Mouse (Mus musculus) left cerebral cortex, adult 6 months (tissue): Measurements from ENCODE around the gene Gstt4. TPM values are rescaled to one million over a fixed set of nuclear protein-coding genes. Genes with fewer than 3 reads are reported as not detected.

ENCODE experiments used
- long read RNA-seq, 2 experiments: library from polyadenylated mRNA; unstranded; transcript quantifications; one replicate each; pipeline ENCODE4 v2.0.0; 2019 to 2020
- polyA plus RNA-seq: library from polyadenylated mRNA; unstranded; fragments of <200 nt; fragmentation: Nextera tagmentation; gene quantifications from 2 replicates; pipeline ENCODE4 v1.2.3, GENCODE M21; 2021

Gstt4 gene
- polyA plus RNA-seq, result not detected in 2 replicates
- long read RNA-seq, experiment 1, result 0 reads
- long read RNA-seq, experiment 2, result 0 reads

DNA sequence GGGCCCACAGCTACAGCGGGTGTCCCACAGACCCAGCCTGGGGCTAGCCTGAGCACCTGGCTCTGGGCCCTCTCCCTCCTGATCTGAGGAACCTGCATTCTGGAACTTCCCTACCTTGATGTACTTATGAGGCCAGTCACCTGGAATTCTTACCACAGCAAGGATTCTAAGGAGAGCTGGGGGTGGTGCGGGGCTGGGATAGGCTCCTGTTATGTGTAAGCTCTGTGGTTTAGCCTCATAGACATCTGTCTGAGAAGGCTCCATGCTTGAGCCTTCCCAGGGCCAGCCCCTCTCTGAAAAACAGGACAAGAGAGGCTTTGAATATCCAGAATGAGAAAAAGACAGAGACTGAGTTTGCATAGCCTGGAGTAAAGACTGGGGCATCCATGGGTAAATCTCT is at the start of gene Gstt4:
TSS of gene Gstt4 (minus strand) at position 101 of the 400 bp plus-strand sequence.

DNA sequence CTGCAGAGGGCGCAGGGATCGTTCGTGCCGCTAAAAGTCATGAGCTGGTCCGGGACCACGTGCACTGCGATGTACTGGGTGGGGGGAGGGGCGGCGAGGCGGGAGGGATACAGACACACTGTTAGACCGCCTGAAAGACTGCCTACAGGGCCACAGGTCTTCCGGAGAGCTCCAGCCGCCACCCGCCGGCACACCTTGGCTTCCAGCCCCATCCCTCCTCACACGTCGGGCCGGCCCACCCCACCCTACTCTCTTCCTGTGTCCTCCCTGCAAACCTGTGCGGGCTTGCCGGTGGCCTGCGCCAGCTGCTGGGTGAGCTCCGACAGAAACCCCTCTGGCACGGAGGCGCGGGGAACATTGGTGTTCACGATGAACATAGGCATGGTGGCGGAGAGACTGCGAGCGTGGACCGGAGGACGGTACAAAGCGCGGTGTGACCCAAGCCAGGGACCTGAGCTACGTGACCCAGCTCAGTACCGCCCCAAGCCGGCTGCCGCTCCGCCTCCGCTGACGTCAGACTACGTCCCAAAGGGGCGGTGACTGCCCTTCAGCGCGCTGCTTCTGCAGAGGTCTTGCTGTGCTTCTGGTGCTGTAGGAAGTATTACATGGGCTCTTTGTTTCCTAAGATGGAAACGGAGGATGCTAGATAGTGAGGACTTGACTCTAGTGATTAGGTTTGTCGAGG is 37.6 kb upstream of the Gstt4 start, which contains the start of gene Mif:
TSS of gene Mif (minus strand) at position 455 of the 685 bp plus-strand sequence.

DNA sequence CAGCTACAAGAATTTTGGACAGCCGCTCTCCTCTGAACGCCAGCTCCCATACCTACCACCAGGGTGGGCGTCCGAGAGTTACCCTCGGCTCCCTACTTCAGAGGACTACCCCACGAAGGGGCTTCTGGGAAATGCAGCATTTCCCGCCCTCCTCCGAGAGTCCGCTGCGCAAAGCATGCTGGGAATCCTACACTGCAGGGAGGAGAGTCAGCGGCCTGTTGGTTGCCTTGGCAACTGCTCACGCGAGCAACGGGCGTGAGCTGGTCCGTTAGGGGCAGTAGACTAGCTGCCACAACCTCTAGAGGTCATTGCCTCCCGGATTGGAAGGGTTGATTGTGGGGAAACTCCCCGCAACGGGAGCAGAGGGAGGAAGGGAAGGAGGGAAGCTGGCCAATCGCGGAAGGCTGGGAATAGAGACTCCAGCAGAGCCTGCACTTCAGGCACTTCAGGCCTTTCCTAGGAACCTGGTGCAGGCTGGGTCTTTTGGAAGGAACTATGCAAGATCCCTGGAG is 15.0 kb upstream of the Gstt4 start, which contains the start of gene Gstt2:
TSS of gene Gstt2 (minus strand) at position 177 of the 512 bp plus-strand sequence.

DNA sequence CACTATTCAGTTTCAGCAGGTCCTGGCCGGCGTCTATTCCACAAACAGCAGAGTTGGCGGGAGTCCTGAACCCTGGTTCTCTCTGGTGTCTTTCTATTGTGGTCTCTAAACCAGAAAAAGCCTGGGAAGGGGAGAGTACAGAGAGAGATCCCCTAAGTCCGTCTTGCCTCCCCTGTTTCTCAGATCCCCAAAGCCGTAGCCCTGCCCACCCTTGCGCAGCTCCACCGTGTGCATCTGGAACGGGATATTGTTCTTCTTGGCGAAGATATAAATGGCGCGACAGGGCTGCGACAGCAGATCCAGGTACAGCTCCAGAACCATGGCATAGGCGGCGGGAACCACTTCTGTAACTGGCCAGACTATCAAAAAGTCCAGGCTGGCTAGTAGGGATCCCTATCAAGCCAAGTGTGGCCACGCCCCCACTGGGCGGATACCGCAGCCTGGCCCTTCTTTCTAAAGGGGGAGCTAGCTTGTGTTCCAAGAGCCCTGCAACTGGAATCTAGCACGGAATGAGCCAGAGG is 24.1 kb downstream of the Gstt4 start, which contains the start of gene Gstt1:
TSS of gene Gstt1 (minus strand) at position 409 of the 521 bp plus-strand sequence.

DNA sequence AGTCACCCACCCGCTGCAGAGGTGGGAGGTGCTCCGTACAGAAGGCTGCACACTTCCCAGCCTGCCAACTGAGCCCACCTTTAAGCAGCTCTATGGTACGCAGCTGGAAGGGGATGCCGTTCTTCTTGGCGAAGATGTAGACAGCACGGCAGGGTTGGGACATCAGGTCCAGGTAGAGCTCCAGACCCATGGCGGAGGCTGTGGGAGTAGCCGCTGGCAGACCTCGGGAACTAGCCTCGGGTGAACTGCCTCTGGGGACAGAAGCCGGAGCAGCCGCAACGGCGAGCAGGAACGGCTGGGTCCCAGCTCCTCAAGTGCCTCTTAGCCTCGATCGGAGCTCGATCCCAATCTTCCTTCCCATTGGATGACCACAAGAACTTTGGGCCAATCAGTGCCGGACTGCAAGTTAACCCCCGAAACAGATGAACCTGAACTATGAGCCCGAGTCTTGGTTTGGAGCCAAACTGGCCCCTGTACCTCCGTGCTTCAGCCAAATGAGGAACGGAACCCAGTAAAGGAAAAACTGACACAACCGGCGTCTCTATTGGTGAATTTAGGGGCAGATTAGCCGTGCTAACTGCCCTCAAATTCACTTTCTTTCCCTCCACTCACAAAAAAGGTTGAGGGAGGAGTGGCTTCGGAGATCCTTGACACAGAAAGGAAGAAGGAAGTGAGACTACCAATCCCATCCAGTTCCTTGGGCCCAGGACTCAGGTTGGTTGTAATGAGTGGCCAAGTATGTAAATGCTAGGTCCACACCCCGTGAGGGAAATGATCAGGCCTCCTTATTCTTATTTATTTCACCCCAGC is 41.4 kb downstream of the Gstt4 start, which contains the start of the genes Gm20441 and Gstt3:
TSS of gene Gm20441 (minus strand) at position 186 of the 810 bp plus-strand sequence.
TSS of gene Gstt3 (minus strand) at position 646 of the 810 bp plus-strand sequence.

DNA sequence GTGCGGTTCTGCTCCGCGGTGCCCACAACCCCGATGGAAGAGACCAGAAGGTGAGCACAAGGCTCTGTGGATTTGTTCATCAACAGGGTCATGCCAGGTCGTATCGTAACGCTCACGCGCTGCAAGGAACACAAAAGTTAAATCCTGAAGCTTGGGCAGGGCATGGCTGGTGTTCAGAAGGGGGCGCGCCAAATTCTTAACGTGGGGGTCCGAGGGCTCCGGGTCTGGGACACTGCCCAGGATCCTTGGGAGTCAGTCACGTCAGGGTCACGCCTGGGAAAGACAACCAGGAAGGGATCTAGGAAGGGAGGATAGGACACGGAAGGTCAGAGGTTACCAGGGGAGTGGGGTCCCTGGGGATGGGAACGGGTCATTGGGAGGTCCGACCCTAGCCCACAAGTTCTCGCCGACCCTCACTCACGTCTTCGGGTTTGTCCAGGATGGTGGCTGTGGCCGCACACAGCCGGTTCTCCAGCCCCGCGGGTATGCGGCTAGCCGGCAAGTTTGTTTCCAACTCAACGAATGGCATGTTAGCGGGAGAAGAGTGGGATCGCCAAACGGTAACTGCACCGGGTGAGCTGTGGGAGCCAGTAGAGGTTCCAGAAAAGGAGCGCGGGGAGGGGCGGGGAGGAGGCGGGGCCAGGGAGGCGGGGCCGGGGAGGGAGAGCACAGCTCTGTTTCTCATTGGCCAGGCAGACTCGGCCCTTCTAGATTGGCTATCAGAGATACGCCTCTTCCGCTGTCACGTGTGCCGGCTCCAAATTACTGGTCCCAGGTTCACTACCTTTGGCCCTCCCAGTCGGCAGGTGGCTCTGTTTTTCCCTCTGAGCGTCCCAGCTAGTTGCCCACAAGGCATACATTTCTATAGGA is 49.3 kb downstream of the Gstt4 start, which contains the start of gene Ddt:
TSS of gene Ddt (minus strand) at position 620 of the 870 bp plus-strand sequence.

Other genes with a start within 250 kb of the Gstt4 start
- gene Ggt5, start 233.2 kb downstream of the Gstt4 start, polyA plus RNA-seq, result 0.75 and 1.3 TPM in 2 replicates
- gene Susd2, start 178.5 kb downstream of the Gstt4 start, polyA plus RNA-seq, result 4.3 and 4.5 TPM in 2 replicates
- gene Cabin1, start 58.2 kb downstream of the Gstt4 start, polyA plus RNA-seq, result 18.0 and 21.6 TPM in 2 replicates
- 192 and 230 TPM in 2 replicates for gene Ddt, start 49.1 kb downstream of the Gstt4 start, polyA plus RNA-seq
- not detected in 2 replicates for gene Gm20441, start 41.6 kb downstream of the Gstt4 start, polyA plus RNA-seq
- gene Gstt3, start 41.1 kb downstream of the Gstt4 start, polyA plus RNA-seq, result 8.3 and 10.4 TPM in 2 replicates
- 44.3 and 47.6 TPM in 2 replicates for gene Gstt1, start 24.0 kb downstream of the Gstt4 start, polyA plus RNA-seq
- 5.7 and 6.3 TPM in 2 replicates for gene Gstt2, start 14.9 kb upstream of the Gstt4 start, polyA plus RNA-seq
- 1,436 and 1,608 TPM in 2 replicates for gene Mif, start 37.7 kb upstream of the Gstt4 start, polyA plus RNA-seq
- gene Derl3, start 70.9 kb upstream of the Gstt4 start, polyA plus RNA-seq, result 1.8 and 2.2 TPM in 2 replicates
- 107 and 113 TPM in 2 replicates for gene Smarcb1, start 99.1 kb upstream of the Gstt4 start, polyA plus RNA-seq
- 1,355 and 1,446 TPM in 2 replicates for gene Chchd10, start 110.6 kb upstream of the Gstt4 start, polyA plus RNA-seq
- 1.6 and 1.7 TPM in 2 replicates for gene Mmp11, start 114.0 kb upstream of the Gstt4 start, polyA plus RNA-seq
- gene Gm867, start 118.1 kb upstream of the Gstt4 start, polyA plus RNA-seq, result 0.34 TPM in 1 of 2 replicates, not detected in the other
- gene Vpreb3, start 120.5 kb upstream of the Gstt4 start, polyA plus RNA-seq, result 0.36 TPM in 1 of 2 replicates, not detected in the other
- gene Gm5134, start 132.0 kb upstream of the Gstt4 start, polyA plus RNA-seq, result not detected in 2 replicates
- gene Zfp280b, start 210.1 kb upstream of the Gstt4 start, polyA plus RNA-seq, result 3.8 and 5.1 TPM in 2 replicates